Mouse (Mus musculus): Measurements from ENCODE around the gene Tmem81. TPM values are rescaled to one million over a fixed set of nuclear protein-coding genes. Genes with fewer than 3 reads are reported as not detected.

Tmem81 gene
- polyA plus RNA-seq, 1 experiment = 1.3 TPM

DNA sequence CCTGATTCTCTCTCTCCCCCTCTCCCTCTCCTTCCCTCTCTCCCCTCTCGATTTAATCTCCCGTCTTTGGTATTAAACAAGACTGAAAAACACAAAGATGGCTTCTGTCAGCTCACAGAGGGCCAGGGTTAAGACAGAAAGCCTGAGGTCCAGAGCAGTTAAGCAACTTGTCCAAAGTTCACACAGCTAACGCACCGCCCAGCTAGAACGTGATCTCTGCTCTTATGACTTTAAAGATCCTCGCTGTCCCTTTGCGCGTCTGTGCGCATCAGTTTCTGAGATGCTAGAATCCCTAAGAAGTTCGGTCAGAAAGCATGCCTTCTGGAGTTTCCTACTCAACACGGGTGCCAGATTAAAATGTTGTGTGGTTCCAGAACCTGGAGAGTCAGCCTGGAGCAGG, 13.7 kb downstream of the Tmem81 start:
- no peaks in the 10 kb centered on the region for H3K79me2 ChIP-seq (ENCODE audit: control insufficient read depth, insufficient read depth)
- no peak overlapping the region for H3ac ChIP-seq (ENCODE audit: control insufficient read depth, insufficient read length, low read depth)
- H3K36me3 ChIP-seq (ENCODE audit: control insufficient read depth, insufficient read depth) = no peaks in the 10 kb centered on the region
- peaks cover 66% of the 10 kb centered on the region for H3K27me3 ChIP-seq (ENCODE audit: control insufficient read depth, insufficient read depth, insufficient read length)
- no peak overlapping the region for H3K4me3 ChIP-seq (ENCODE audit: insufficient read depth, poor library complexity, severe bottlenecking)
- no peaks in the 10 kb centered on the region for H3K79me3 ChIP-seq (ENCODE audit: low read depth)
- TF ChIP-seq CEBPB (IDR thresholded peaks at IDR 0.05; ENCODE audit: low read depth) = no peak
- TF ChIP-seq MYOG (IDR thresholded peaks at IDR 0.05; ENCODE audit: control insufficient read depth, extremely low read depth, insufficient read length) = no peak
- no peak for TF ChIP-seq MAX (IDR thresholded peaks at IDR 0.05)
- TF ChIP-seq MYOD1 (IDR thresholded peaks at IDR 0.05; ENCODE audit: control insufficient read depth, insufficient read length, low read depth) = no peak
- no peak for TF ChIP-seq FOSL1 (IDR thresholded peaks at IDR 0.05; ENCODE audit: insufficient read depth, low read length, poor library complexity, severe bottlenecking)
- TF ChIP-seq CTCF (IDR thresholded peaks at IDR 0.05; ENCODE audit: control insufficient read depth, insufficient read depth, insufficient read length) = no peak
- TF ChIP-seq USF1 (IDR thresholded peaks at IDR 0.05; ENCODE audit: low read depth) = no peak

DNA sequence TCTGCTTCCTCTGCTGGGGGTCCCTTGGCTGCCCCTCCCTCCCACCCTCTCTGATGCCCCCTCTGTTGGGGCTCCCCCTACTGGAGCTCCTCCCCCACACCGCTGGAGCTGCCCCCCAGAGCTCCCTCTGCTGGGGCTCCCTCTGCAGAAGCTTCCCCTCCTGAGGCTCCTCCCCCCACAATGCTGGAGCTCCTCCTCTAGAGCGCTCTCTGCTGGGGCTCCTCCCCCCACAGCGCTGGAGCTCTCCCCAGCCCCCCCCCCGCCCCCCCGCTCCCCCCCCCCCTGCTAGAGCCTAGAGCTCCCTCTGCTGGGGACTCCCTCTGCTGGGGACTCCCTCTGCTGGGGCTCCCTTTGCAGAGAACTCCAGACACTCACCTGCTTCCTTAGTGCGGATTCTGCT, 14.7 kb downstream of the Tmem81 start:
- H3K4me3 ChIP-seq (ENCODE audit: insufficient read depth, poor library complexity, severe bottlenecking) = no peak overlapping the region
- TF ChIP-seq MYOD1 (IDR thresholded peaks at IDR 0.05; ENCODE audit: control insufficient read depth, insufficient read length, low read depth) (no peak), FOSL1 (IDR thresholded peaks at IDR 0.05; ENCODE audit: insufficient read depth, low read length, poor library complexity, severe bottlenecking) (no peak), MYOG (IDR thresholded peaks at IDR 0.05; ENCODE audit: control insufficient read depth, extremely low read depth, insufficient read length) (no peak), CTCF (IDR thresholded peaks at IDR 0.05; ENCODE audit: control insufficient read depth, insufficient read depth, insufficient read length) (no peak), MAX (IDR thresholded peaks at IDR 0.05) (no peak), USF1 (IDR thresholded peaks at IDR 0.05; ENCODE audit: low read depth) (no peak), CEBPB (IDR thresholded peaks at IDR 0.05; ENCODE audit: low read depth) (no peak)
- peaks cover 66% of the 10 kb centered on the region for H3K27me3 ChIP-seq (ENCODE audit: control insufficient read depth, insufficient read depth, insufficient read length)
- H3K36me3 ChIP-seq (ENCODE audit: control insufficient read depth, insufficient read depth) = no peaks in the 10 kb centered on the region
- H3K79me2 ChIP-seq (ENCODE audit: control insufficient read depth, insufficient read depth) = no peaks in the 10 kb centered on the region
- no peaks in the 10 kb centered on the region for H3K79me3 ChIP-seq (ENCODE audit: low read depth)
- no peak overlapping the region for H3ac ChIP-seq (ENCODE audit: control insufficient read depth, insufficient read length, low read depth)

DNA sequence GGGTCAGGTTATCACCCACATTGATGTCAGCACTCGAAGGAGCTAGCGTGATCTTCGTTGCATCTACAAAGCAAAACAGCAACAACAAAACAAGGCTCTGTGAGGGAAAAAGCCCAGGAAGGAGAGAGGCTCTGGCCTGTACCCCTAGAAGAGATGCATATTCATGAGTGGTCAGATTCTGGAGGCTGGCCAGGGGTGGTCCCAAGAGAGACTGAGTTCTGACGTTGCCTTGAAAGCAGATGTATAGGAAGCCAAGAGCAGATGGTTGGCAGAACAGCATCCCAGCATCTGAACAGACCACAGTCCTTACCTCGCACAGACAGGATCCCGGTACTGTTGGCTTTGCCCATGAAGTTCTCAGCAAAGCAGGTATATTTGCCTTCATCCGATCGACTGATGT, 17.0 kb downstream of the Tmem81 start:
- Histone ChIP-seq H3K4me3 (ENCODE audit: insufficient read depth, poor library complexity, severe bottlenecking) (no peak overlapping the region), H3K79me3 (ENCODE audit: low read depth) (no peaks in the 10 kb centered on the region), H3K36me3 (ENCODE audit: control insufficient read depth, insufficient read depth) (no peaks in the 10 kb centered on the region), H3K27me3 (ENCODE audit: control insufficient read depth, insufficient read depth, insufficient read length) (peaks cover 62% of the 10 kb centered on the region), H3ac (ENCODE audit: control insufficient read depth, insufficient read length, low read depth) (no peak overlapping the region), H3K79me2 (ENCODE audit: control insufficient read depth, insufficient read depth) (no peaks in the 10 kb centered on the region)
- TF ChIP-seq CTCF (IDR thresholded peaks at IDR 0.05; ENCODE audit: control insufficient read depth, insufficient read depth, insufficient read length) (no peak), MYOG (IDR thresholded peaks at IDR 0.05; ENCODE audit: control insufficient read depth, extremely low read depth, insufficient read length) (no peak), MAX (IDR thresholded peaks at IDR 0.05) (no peak), USF1 (IDR thresholded peaks at IDR 0.05; ENCODE audit: low read depth) (no peak), CEBPB (IDR thresholded peaks at IDR 0.05; ENCODE audit: low read depth) (no peak), FOSL1 (IDR thresholded peaks at IDR 0.05; ENCODE audit: insufficient read depth, low read length, poor library complexity, severe bottlenecking) (no peak), MYOD1 (IDR thresholded peaks at IDR 0.05; ENCODE audit: control insufficient read depth, insufficient read length, low read depth) (no peak)

DNA sequence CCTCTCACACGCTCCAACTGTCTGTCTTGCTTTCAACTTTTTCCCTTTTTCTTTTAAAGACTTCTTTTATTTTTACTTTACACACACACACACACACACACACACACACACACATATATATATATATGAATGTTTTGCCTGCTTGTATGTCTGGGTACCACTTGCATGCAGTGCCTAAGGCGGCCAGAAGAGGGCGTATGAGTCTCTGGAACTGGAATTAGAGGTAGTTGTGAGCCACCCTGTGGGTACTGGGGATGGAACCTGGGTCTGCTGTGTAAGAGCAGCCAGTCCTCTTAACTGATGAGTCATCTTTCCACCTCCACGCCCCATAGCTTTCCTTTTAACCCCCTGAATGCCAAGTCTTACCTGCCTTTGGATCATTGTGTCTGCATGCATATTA, 17.9 kb downstream of the Tmem81 start:
- Histone ChIP-seq H3K27me3 (ENCODE audit: control insufficient read depth, insufficient read depth, insufficient read length) (peaks cover 62% of the 10 kb centered on the region), H3K79me2 (ENCODE audit: control insufficient read depth, insufficient read depth) (no peaks in the 10 kb centered on the region), H3K36me3 (ENCODE audit: control insufficient read depth, insufficient read depth) (no peaks in the 10 kb centered on the region), H3K79me3 (ENCODE audit: low read depth) (no peaks in the 10 kb centered on the region), H3ac (ENCODE audit: control insufficient read depth, insufficient read length, low read depth) (no peak overlapping the region), H3K4me3 (ENCODE audit: insufficient read depth, poor library complexity, severe bottlenecking) (no peak overlapping the region)
- TF ChIP-seq FOSL1 (IDR thresholded peaks at IDR 0.05; ENCODE audit: insufficient read depth, low read length, poor library complexity, severe bottlenecking) = no peak
- no peak for TF ChIP-seq MYOG (IDR thresholded peaks at IDR 0.05; ENCODE audit: control insufficient read depth, extremely low read depth, insufficient read length)
- TF ChIP-seq MAX (IDR thresholded peaks at IDR 0.05) = no peak

DNA sequence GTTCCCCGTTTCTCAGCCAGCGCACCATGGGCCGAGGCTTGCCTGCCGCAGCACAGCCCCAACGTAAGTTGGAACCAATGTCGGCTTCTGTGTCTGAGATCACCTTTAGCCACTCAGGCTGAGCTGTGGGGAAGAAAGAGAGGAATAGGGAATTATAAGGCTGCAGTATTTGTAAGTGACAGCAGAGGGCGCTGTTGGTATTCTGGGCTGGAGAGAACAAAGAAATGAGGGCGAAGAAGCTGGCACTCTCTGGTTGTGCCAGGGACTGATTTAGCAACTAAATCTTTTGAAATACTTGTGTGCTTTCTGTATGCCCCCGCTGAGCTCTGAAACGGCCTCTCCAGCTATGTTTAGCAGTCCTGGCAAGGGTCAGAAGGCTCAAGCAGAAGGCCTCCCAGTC, 19.8 kb downstream of the Tmem81 start:
- TF ChIP-seq CEBPB (IDR thresholded peaks at IDR 0.05; ENCODE audit: low read depth) (no peak), MYOG (IDR thresholded peaks at IDR 0.05; ENCODE audit: control insufficient read depth, extremely low read depth, insufficient read length) (no peak), USF1 (IDR thresholded peaks at IDR 0.05; ENCODE audit: low read depth) (no peak), CTCF (IDR thresholded peaks at IDR 0.05; ENCODE audit: control insufficient read depth, insufficient read depth, insufficient read length) (no peak), FOSL1 (IDR thresholded peaks at IDR 0.05; ENCODE audit: insufficient read depth, low read length, poor library complexity, severe bottlenecking) (no peak), MAX (IDR thresholded peaks at IDR 0.05) (no peak), MYOD1 (IDR thresholded peaks at IDR 0.05; ENCODE audit: control insufficient read depth, insufficient read length, low read depth) (no peak)
- H3K36me3 ChIP-seq (ENCODE audit: control insufficient read depth, insufficient read depth) = no peaks in the 10 kb centered on the region

DNA sequence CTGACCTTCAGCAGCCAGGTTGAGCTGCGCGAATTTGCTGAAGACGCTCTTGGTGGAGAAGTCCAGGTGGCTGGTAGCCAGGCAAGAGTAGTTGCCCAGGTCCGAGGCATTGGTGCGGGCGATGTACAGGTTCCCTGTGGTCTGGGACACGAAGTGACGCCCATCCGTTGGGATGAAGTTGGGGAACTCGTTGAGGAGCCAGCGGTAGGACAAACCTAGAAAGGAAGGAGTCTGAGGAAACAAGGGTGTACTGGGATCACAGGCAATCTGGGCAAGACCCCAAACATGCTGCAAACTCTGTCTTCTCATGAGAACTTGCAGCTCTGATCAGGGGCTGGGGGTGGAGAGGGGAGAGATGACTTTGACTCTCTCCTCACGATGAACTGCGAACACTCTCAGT, 22.0 kb downstream of the Tmem81 start:
- Histone ChIP-seq H3K79me3 (ENCODE audit: low read depth) (no peaks in the 10 kb centered on the region), H3K79me2 (ENCODE audit: control insufficient read depth, insufficient read depth) (no peaks in the 10 kb centered on the region), H3K36me3 (ENCODE audit: control insufficient read depth, insufficient read depth) (no peaks in the 10 kb centered on the region), H3K27me3 (ENCODE audit: control insufficient read depth, insufficient read depth, insufficient read length) (peaks cover 76% of the 10 kb centered on the region), H3K4me3 (ENCODE audit: insufficient read depth, poor library complexity, severe bottlenecking) (no peak overlapping the region), H3ac (ENCODE audit: control insufficient read depth, insufficient read length, low read depth) (no peak overlapping the region)
- TF ChIP-seq USF1 (IDR thresholded peaks at IDR 0.05; ENCODE audit: low read depth) = no peak
- TF ChIP-seq CTCF (IDR thresholded peaks at IDR 0.05; ENCODE audit: control insufficient read depth, insufficient read depth, insufficient read length) = no peak
- no peak for TF ChIP-seq CEBPB (IDR thresholded peaks at IDR 0.05; ENCODE audit: low read depth)
- no peak for TF ChIP-seq MAX (IDR thresholded peaks at IDR 0.05)
- TF ChIP-seq MYOD1 (IDR thresholded peaks at IDR 0.05; ENCODE audit: control insufficient read depth, insufficient read length, low read depth) = no peak
- TF ChIP-seq FOSL1 (IDR thresholded peaks at IDR 0.05; ENCODE audit: insufficient read depth, low read length, poor library complexity, severe bottlenecking) = no peak
- no peak for TF ChIP-seq MYOG (IDR thresholded peaks at IDR 0.05; ENCODE audit: control insufficient read depth, extremely low read depth, insufficient read length)

More for the DNA sequence above, 19.8 kb downstream of the Tmem81 start:
- Histone ChIP-seq H3K4me3 (ENCODE audit: insufficient read depth, poor library complexity, severe bottlenecking) (no peak overlapping the region), H3K79me3 (ENCODE audit: low read depth) (no peaks in the 10 kb centered on the region), H3K79me2 (ENCODE audit: control insufficient read depth, insufficient read depth) (no peaks in the 10 kb centered on the region), H3K27me3 (ENCODE audit: control insufficient read depth, insufficient read depth, insufficient read length) (peaks cover 69% of the 10 kb centered on the region), H3ac (ENCODE audit: control insufficient read depth, insufficient read length, low read depth) (no peak overlapping the region)
